Mouse (Mus musculus): Measurements from ENCODE around the gene Pkd2.

GRCm38 (mm10) chr5:104482856-104483255 lies 23.6 kb downstream of the Pkd2 start:
- no peak for TF ChIP-seq CTCF (IDR thresholded peaks at IDR 0.05; ENCODE audit: control insufficient read depth, insufficient read depth, insufficient replicate concordance, low read depth, low read length)
- no peak for TF ChIP-seq POLR2A (IDR thresholded peaks at IDR 0.05; ENCODE audit: control insufficient read depth, low read depth, low read length)
